Mouse (Mus musculus) liver, adult (tissue): Measurements from ENCODE around the gene Cux1.

ENCODE experiments used
- GATA4 ChIP-seq: IDR thresholded peaks from 2 replicates; pipeline ENCODE4 v1.6.1; 2014; ENCODE audit warnings: mild to moderate bottlenecking, low read length; ENCODE audit not compliant: insufficient replicate concordance

Cux1 gene

DNA sequence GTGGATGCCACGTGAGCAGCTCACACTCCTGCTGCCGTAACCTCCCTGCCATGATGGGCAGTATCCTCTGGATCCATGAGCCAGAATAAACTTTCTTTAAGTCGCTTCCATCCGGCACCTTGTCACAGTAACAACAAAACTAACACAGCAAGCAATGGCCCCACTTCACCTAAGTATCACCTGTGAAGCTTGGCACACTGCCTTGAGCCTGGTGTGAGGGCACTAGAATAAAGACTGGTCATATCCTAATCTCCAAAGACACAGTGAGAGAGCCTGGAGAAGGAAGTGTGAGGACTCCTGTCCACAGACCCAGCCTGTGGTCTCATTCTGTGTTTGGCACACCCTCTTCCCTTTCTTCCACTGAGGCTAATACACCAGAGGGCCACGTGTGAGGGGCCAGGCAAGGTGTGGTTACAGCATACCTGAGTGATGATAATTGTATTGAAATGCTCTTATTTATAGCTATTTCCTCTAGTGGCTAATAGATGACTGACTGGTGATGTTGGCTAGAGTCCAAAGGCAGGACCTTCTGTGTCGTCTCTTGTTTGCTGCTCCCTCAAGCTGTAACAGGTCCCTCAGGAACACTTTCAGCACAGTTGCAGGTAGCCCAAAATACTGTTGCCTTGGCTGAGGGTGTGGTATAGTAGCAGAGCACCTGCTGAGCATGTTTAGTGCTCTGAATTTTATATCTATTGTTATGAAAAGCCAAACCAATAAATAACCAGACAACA lies 278.8 kb downstream of the Cux1 start:
- TF ChIP-seq GATA4: no peak

DNA sequence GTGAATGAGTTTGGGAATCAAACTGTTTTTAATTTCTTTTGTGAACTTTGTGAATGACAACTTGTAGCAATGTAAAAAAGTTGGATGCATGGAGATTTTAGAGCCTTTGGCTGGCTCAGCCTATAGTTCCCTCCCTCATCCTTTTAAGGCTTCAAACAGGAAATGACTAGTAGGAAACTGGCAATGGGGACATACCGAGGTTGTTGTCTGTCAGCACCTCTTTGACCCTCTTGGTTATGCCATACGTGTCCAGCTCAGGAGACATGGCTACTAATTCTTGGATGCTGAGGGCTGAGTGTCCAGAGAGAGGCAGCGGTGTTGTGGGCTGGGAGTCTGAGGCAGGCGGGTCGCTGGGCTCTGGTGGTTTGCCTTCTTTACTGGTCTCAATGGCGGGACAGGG lies 280.7 kb downstream of the Cux1 start:
- TF ChIP-seq GATA4: no peak

DNA sequence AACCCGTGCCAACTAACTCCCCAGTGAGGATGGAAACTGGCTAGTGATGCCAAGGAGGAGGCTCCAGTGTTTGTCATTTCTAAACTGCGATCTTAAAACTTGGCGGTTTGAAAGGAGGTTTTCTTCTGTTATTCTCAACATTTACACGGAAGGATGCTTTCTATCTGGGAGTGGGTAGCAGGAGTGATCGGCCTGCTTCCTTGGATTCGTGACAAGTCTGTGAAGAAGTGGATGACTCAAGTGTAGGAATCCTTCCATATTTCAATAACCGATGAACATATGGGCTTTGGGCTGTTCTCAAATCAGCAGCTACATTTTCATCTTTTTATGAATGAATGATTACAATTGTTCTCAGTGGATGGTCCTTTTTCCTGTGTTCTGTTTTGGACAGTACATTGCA lies 282.2 kb downstream of the Cux1 start:
- no peak for TF ChIP-seq GATA4

- no peak for TF ChIP-seq GATA4
Measured at GRCm38 (mm10) chr5:136281351-136281750, 285.9 kb downstream of the Cux1 start.

- TF ChIP-seq GATA4: no peak
Measured at GRCm38 (mm10) chr5:136274739-136275138, 292.6 kb downstream of the Cux1 start.

DNA sequence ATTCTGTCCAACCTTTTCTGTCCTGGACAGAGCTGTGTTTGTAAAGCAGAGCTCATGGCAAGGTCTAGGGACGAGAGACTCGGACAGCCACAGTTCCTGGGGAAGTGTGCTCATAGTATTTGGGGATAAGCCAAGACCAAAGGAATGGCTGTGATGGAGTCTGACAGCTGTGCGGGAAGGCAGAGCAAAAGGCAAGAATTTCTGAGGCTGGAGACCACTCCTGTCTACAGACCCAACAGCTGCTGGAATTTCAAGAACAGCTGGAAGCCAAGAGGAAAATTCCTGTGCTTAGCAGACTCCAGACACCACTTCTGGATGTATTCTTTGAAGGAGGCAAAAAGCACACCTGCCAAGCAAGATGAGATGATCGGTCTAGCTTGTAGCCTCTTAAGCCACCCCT lies 297.4 kb downstream of the Cux1 start:
- TF ChIP-seq GATA4: no peak

- TF ChIP-seq GATA4: no peak
Measured at GRCm38 (mm10) chr5:136266077-136266476, 301.2 kb downstream of the Cux1 start.

DNA sequence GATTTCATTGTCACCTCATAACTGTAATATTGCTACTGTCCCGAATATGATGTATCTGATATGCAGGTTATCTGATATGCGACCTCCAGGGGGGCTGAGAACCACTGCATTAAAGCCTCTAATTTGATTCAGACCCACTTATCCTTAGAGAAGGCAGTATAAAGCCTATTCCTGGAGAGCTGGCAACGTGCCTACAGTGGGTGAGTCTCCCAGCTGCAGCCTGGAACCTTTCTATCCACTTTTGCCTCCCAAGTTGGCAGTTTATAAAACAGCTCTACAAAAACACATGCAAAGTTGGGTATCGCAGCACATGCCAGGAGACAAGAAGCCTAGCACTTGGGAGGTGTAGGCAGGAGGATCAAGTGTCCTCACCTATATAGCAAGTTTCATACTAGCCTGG lies 303.9 kb downstream of the Cux1 start:
- TF ChIP-seq GATA4: no peak

- TF ChIP-seq GATA4: no peak
Measured at GRCm38 (mm10) chr5:136258919-136259318, 308.4 kb downstream of the Cux1 start.

DNA sequence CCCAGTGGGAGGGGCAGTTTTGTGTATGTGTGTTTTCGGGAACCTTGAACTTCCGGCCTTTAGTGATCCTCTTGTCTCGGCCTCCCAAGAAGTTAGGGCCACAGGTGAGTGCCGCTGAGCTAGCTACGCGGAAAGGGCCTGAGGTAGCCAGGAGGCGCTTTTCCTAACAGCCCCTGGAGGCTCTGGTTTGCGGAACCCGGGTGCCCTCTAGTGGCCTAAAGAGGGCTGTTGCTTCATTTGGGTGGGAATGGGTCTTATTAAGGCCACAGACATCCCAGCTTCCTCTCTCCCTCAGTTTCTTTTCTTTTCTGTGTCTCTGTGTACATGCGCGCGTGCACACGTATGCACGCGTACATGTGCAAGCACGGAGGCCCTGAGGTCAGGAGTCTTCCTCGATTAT lies 314.4 kb downstream of the Cux1 start:
- TF ChIP-seq GATA4: no peak

- no peak for TF ChIP-seq GATA4
Measured at GRCm38 (mm10) chr5:136251004-136251403, 316.3 kb downstream of the Cux1 start.

DNA sequence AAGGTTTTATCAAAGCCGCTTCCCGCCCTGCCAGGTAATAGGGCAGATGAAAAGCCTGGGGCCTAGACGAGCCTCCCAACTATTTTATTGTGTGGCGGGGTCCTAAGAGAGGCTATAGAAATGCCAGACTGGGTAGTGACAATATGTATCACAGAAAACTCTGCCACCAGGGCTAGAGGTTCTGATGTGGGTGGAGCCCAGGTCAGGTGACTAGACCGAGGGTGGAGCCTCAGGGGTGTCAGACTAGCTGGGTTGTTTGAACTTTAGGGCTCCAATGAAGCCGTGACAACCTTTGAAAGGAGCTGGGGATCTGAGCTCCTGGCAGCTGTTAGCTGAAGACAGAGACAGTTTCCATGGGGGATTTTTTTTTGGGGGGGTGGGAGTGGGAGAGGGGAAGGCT lies 318.8 kb downstream of the Cux1 start:
- TF ChIP-seq GATA4: no peak

- no peak for TF ChIP-seq GATA4
Measured at GRCm38 (mm10) chr5:136246452-136246838, 320.8 kb downstream of the Cux1 start, which contains the start of gene Sh2b2. Gene Sh2b2, minus strand, starts transcription at chr5:136246556.

DNA sequence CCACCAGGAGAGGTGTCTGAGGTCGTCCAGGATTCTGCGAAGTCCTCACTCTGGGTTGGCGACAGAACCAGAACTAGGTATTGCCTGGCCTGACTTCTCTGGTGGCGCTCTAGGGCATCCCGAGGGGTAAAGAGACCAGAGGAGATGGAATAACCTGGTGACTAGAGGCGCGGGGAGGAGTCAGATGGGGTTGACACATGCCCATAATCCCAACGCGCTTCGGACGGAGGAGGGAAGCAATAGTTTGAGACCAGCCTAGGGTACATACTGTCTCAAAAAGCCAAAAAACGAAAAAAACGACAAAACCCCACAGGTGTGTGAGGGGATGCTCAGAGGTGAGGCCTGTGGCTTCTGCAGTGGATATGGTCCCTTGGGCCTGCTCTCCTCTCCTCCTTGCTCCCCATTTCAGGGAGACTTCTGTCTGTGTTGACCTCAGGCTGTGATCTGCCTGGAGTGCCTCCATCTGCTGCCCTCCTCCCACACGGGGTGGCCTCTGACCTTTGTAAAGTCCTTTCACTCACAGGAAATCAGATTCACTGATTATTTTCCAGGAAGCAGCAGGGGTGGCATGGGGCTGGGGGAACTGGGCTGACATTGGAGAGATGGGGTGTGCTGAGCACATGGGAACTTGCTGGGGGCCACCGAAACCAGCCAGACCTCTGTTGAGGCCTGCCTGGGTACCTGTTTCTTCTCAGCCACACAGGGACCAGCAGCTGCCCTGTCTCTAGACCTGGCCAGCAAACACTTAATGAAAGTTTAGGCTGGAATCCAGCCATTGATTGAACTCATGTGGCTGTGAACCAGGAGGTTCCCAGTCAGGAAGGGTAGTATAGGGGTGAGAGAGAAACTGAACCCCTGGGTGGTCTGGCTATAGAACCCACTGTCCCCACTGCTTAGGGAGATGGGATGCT lies 321.5 kb downstream of the Cux1 start:
- no peak for TF ChIP-seq GATA4

DNA sequence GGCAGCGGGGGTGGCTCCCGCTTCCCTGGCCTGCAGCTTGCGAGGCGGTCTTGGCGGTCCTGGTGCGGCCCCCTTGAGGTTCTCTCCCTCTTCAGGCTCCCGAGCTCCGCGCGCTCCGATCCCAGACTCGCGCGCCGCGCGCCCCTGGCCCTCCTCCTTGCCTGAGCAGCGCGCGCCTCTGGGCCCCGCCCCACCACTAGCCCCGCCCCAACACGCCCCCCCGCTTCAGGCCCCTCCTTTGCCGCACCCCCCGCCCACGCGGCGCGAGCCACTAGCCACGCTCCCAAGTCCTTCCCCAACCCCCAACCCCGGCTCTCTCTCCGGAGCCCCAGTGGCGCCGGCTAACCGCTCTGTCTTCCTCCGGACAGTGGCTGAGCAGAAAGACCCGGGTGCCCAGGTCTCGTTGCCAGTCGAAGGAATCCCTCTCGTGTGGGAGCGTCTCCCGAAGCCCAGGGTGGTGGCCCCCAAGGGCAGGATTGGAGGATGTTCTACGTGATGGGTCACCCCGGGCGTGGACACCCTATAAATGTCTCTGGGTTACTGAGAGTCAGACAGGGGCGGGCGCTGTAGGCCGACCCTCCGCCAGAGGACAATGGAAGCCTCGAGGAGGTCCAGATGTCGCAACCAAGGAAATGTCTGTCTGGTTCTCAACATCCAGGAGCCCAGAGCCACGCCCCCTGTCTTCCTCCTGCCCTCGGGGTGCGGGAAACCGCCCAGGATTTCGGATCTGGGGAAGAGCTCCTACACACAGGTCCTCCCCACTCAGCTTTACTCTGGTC lies 322.3 kb downstream of the Cux1 start:
- TF ChIP-seq GATA4: no peak
